Mouse (Mus musculus) heart, adult 2 months (tissue): ENCODE measurements around the gene Cdadc1. TPM values are rescaled to one million over a fixed set of nuclear protein-coding genes. Genes with fewer than 3 reads are reported as not detected.

Source experiments
- DNase-seq, 2 experiments: peaks; one replicate each; pipeline ENCODE4 v3.0.0; 2021
- H3K27ac ChIP-seq: fragments of 200-600 bp; 2 replicates; pipeline ENCODE4 v1.8.1; 2022
- H3K27me3 ChIP-seq: fragments of 200-500 bp; 2 replicates; pipeline ENCODE4 v1.6.1; 2012; ENCODE audit warnings: mild to moderate bottlenecking, low read length, inconsistent platforms, mixed read lengths; ENCODE audit not compliant: control insufficient read depth, insufficient read depth
- H3K36me3 ChIP-seq: fragments of 200-500 bp; 2 replicates; pipeline ENCODE4 v1.6.1; 2012; ENCODE audit warnings: low read length, inconsistent platforms; ENCODE audit not compliant: control insufficient read depth, insufficient read depth
- H3K4me1 ChIP-seq: fragments of 200-500 bp; 2 replicates; pipeline ENCODE4 v1.6.1; 2011; ENCODE audit warnings: low read length; ENCODE audit not compliant: control insufficient read depth, insufficient read depth
- H3K4me3 ChIP-seq: fragments of 200-600 bp; 2 replicates; pipeline ENCODE4 v1.8.1; 2022
- H3K79me2 ChIP-seq: fragments of 200-500 bp; replicated peaks from 2 replicates; pipeline ENCODE4 v1.6.1; 2012; ENCODE audit warnings: mild to moderate bottlenecking, inconsistent platforms, low read length, moderate library complexity, mixed read lengths; ENCODE audit not compliant: control insufficient read depth, insufficient read depth
- H3K9ac ChIP-seq: fragments of 200-500 bp; 2 replicates; pipeline ENCODE4 v1.6.1; 2012; ENCODE audit warnings: low read depth, mild to moderate bottlenecking, control low read depth, inconsistent platforms, low read length, mixed read lengths
- CTCF ChIP-seq: fragments of 200-600 bp; IDR thresholded peaks from 2 replicates; pipeline ENCODE4 v1.8.1; 2022; ENCODE audit warnings: antibody characterized with exemption, mild to moderate bottlenecking, moderate library complexity
- EP300 ChIP-seq: fragments of 200-500 bp; IDR thresholded peaks from 2 replicates; pipeline ENCODE4 v1.6.1; 2011; ENCODE audit warnings: low read depth, low read length, control low read depth; ENCODE audit not compliant: insufficient read depth
- POLR2A ChIP-seq: fragments of 200-500 bp; IDR thresholded peaks from 2 replicates; pipeline ENCODE4 v1.6.1; 2011; ENCODE audit warnings: mild to moderate bottlenecking, low read depth, low read length, control low read depth; ENCODE audit not compliant: insufficient read depth
- WGBS: fragments of 180-500 bp; shearing (Covaris S2); methylation state at CpG from one replicate; pipeline ENCODE4 v1.1.7; 2018; 5-methylcytosine and 5-hydroxymethylcytosine counted together
- intact Hi-C: fragments of 180-260 bp; cut with DNase I; formaldehyde crosslinking; loops from one replicate; pipeline ENCODE4 v1.15.1; 2025
- polyA plus RNA-seq: library from polyadenylated mRNA; depleted of rRNA; stranded (reverse); fragments of >200 nt; gene quantifications from 2 replicates; pipeline ENCODE4 v1.2.3, GENCODE M21; 2012
- total RNA-seq, 2 experiments: library from RNA; stranded (reverse); gene quantifications; 2 replicates each; pipeline ENCODE4 v1.2.3; 2021

Gene Cdadc1
- total and polyA plus RNA-seq, 3 experiments, result 8.0 to 50.4 (median 43.9) TPM

DNA sequence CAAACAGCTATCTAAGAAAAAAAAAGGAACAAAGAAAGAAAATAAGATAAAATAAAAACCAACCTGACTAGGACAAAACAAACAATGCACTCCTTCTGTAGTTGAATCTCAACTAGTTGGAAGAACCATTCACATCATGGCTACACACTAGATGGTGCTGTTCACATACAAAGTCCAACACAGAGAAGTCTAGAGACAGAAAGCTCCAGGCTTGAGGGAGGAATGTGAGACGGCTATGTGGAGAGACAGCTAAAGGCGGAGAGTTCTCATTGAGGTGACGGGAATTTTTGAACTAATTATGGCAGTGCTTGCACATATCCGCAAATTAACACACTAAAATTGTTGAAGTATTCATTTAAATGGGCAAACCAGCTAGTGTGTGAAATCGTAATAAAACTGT is 43.7 kb downstream of the Cdadc1 start:
- DNase-seq, result no peak
- H3K36me3 ChIP-seq, result no peaks in the 10 kb centered on the region

DNA sequence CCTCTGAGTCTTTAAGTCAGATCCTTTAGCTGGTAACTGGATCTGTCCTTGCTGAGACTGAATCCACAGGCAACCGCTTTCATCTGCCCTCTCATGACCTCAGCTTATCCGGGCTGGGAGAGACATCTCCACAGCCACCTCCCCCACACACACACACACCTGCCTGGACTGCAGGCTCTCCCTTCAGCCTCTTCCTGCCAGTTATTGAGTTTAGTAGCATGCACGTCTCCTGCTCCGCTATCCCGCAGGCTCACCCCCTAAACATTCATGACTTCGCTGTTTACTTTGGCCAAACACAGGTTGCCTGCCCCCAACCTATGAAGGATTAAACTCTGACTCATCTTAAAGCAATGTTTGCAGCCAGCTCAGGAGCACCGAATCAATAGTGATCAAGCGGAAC is 45.8 kb downstream of the Cdadc1 start:
- Histone ChIP-seq H3K36me3 (no peaks in the 10 kb centered on the region), H3K4me1 (peaks cover 12% of the 10 kb centered on the region), H3K27me3 (no peaks in the 10 kb centered on the region), H3K9ac (no peak overlapping the region), H3K27ac (no peak overlapping the region), H3K4me3 (no peak overlapping the region), H3K79me2 (no peaks in the 10 kb centered on the region)
- no peak for TF ChIP-seq EP300
- no peak for TF ChIP-seq CTCF
- DNase-seq, result no peak
- intact Hi-C loops, result loop anchor here (5.0 to 10.0 kb wide), 4 partner anchors 35 to 327 kb away; partner anchors contain the start of gene Phf11d
- 44% methylated on average over 8 of the region's 8 CpGs for WGBS

More for the DNA sequence above, 43.7 kb downstream of the Cdadc1 start:
- no peak overlapping the region for H3K9ac ChIP-seq
- H3K79me2 ChIP-seq, result no peaks in the 10 kb centered on the region
- H3K27me3 ChIP-seq, result no peaks in the 10 kb centered on the region
- no peak overlapping the region for H3K4me3 ChIP-seq
- peaks cover 9% of the 10 kb centered on the region for H3K4me1 ChIP-seq
- intact Hi-C loops, result loop anchor here (5.0 to 10.0 kb wide), 4 partner anchors 37 to 329 kb away; partner anchors contain the start of gene Phf11d
- 67% methylated on average over 5 of the region's 5 CpGs for WGBS
- no peak overlapping the region for H3K27ac ChIP-seq
- TF ChIP-seq CTCF, result peak; percentile 52
- TF ChIP-seq POLR2A, result no peak

DNA sequence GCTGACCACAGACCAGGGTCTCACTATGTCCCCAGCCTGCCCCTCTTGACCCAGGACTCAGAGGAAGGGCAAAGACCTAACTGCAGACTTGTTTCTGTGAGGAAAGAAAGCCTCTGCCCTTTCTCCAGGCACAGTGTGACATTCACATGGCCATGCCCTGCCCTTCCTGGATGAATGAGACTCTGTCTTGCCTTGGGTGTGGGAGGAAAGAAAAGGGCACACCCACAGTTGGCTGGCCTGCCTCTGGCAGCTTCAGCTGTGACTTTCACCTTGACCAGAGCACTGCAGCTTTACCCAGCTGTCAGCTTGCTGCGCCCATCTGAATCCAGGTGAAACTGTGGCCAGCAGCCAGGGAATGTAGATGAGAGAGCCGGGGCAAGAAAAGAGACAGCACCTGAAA is 46.9 kb downstream of the Cdadc1 start:
- Histone ChIP-seq H3K27me3 (no peaks in the 10 kb centered on the region), H3K4me3 (no peak overlapping the region), H3K9ac (no peak overlapping the region), H3K4me1 (peaks cover 10% of the 10 kb centered on the region), H3K79me2 (no peaks in the 10 kb centered on the region), H3K36me3 (no peaks in the 10 kb centered on the region), H3K27ac (no peak overlapping the region)
- intact Hi-C loops, result loop anchor here (5.0 to 10.0 kb wide), 4 partner anchors 34 to 326 kb away; partner anchors contain the start of gene Phf11d
- WGBS, result 68% methylated on average over 2 of the region's 2 CpGs
- peak in 1 of 2 experiments; percentile 52 for DNase-seq
- TF ChIP-seq EP300 (no peak), CTCF (no peak), POLR2A (no peak)

DNA sequence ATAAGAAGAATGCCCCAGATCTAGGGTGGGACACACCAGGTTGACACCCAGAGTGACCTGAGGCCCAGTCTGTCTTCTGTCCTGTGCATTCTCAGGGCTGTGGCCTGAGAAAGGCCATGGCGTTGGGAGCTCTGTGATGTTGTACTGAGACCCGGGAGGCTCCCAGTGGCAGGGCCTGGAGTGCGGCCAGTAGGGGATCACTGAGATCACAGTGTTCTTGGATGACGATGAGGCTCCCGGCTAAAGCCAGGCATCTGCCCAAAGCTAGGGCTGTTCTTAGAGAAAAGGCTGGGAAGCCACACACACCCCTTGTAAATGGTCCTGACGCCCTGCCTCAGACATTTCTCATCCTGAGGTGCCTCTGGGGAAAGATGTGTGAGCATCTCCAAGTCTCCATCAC is 48.7 kb downstream of the Cdadc1 start:
- WGBS, result 50% methylated on average over 6 of the region's 6 CpGs

DNA sequence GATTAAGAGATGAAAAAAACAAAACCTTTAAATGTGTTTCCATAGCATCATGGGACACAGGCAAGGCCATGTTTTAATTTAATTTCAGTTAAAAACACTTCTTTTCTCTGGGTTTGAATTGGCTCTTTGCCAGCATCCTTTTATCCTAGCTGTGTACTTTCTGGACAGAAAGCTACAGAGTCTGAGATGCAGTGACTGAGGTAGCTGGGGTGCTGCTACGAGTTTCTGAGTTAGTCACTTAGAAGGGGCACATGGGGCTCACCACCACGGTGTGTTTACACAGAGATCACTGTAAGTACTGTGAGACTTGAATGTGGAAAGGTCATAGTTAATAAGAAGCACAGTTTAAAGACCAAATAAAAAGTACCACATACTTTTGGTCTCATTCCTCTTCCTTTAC is 49.2 kb downstream of the Cdadc1 start:
- no peaks in the 10 kb centered on the region for H3K79me2 ChIP-seq
- no peak overlapping the region for H3K4me3 ChIP-seq
- no peaks in the 10 kb centered on the region for H3K36me3 ChIP-seq
- no peak overlapping the region for H3K9ac ChIP-seq
- intact Hi-C loops, result no loop called here
- no peak for TF ChIP-seq POLR2A
- TF ChIP-seq CTCF, result no peak
- TF ChIP-seq EP300, result no peak
- WGBS, result 71% methylated on average over 2 of the region's 2 CpGs
- no peaks in the 10 kb centered on the region for H3K27me3 ChIP-seq
- peaks cover 11% of the 10 kb centered on the region for H3K4me1 ChIP-seq
- peak overlapping the region; percentile 48 for H3K27ac ChIP-seq
- DNase-seq, result no peak

More for the DNA sequence above, 48.7 kb downstream of the Cdadc1 start:
- Histone ChIP-seq H3K79me2 (no peaks in the 10 kb centered on the region), H3K4me3 (no peak overlapping the region), H3K9ac (no peak overlapping the region), H3K27me3 (no peaks in the 10 kb centered on the region), H3K4me1 (peaks cover 9% of the 10 kb centered on the region), H3K36me3 (no peaks in the 10 kb centered on the region), H3K27ac (peak overlapping the region; percentile 48)
- TF ChIP-seq EP300, result no peak
- 0 out of 2 replicates have a peak, but pooled peaks have one; percentile 10 for TF ChIP-seq CTCF
- peak; percentile 74 to 81 for DNase-seq
- intact Hi-C loops, result no loop called here

DNA sequence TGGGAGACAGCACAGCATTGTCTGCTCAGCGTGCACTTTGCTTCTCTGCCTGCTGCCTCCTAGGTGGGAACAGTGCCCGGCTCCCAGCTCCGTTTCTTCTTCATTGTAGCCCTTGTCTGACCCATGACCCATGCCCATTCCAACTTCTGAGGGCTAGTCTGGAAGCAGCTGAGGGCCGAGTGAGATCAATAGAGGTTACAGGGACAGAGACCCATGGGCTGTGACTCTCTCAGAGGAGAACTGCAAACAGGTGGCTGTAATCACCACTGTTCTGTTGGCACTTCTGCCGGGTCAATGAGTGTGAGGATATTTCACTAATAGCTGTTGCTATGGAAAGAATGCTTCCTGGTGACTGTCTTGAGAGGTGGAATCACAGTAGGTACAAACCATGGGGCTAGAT is 50.2 kb downstream of the Cdadc1 start:
- TF ChIP-seq EP300 (no peak), CTCF (no peak), POLR2A (no peak)
- Histone ChIP-seq H3K4me1 (peaks cover 11% of the 10 kb centered on the region), H3K9ac (no peak overlapping the region), H3K36me3 (no peaks in the 10 kb centered on the region), H3K4me3 (no peak overlapping the region), H3K27ac (no peak overlapping the region), H3K79me2 (no peaks in the 10 kb centered on the region), H3K27me3 (no peaks in the 10 kb centered on the region)
- no peak for DNase-seq
- intact Hi-C loops, result no loop called here
- 80% methylated on average over 5 of the region's 5 CpGs for WGBS
